Mouse (Mus musculus): ENCODE measurements at regions not wholly inside any gene's neighbourhood (a gene's known extent, or its start where the extent isn't known, plus 50 kb on each side); places are given as distances from the start of the nearest gene placed in this dataset.
"Not testable (repeated sequence)": the region's sequence is repeated elsewhere in the genome, so short reads cannot be mapped to it uniquely, and the experiment has no call there.

GRCm38 (mm10) chr14:26319821-26320220 lies 62.1 kb downstream of the Duxbl3 start:
- ATAC-seq (ENCODE audit: low FRiP score); H3K9me3 ChIP-seq (ENCODE audit: control insufficient read depth, low read length); H3K9ac ChIP-seq; H3K36me3 ChIP-seq (replicated peaks; ENCODE audit: control insufficient read depth, insufficient read depth); H3K4me1 ChIP-seq (replicated peaks; ENCODE audit: control insufficient read depth, insufficient read depth, low read length); H3K4me2 ChIP-seq (replicated peaks); DNase-seq (ENCODE audit: low spot score); H3K4me3 ChIP-seq (replicated peaks; ENCODE audit: low read length); H3K27ac ChIP-seq; H3K27me3 ChIP-seq (ENCODE audit: control insufficient read depth, insufficient read depth, low read length): not testable (repeated sequence)
- 68% methylated on average over 2 of the region's 2 CpGs for WGBS

GRCm38 (mm10) chr14:26320736-26321135 lies 63.0 kb downstream of the Duxbl3 start:
- Histone ChIP-seq H3K27ac (no peak overlapping the region), H3K4me3 (replicated peaks; ENCODE audit: low read length) (no peak overlapping the region), H3K4me2 (replicated peaks) (no peak overlapping the region), H3K36me3 (replicated peaks; ENCODE audit: control insufficient read depth, insufficient read depth) (no peaks in the 10 kb centered on the region), H3K9me3 (ENCODE audit: control insufficient read depth, low read length) (no peaks in the 10 kb centered on the region), H3K9ac (no peak overlapping the region), H3K4me1 (replicated peaks; ENCODE audit: control insufficient read depth, insufficient read depth, low read length) (no peaks in the 10 kb centered on the region), H3K27me3 (ENCODE audit: control insufficient read depth, insufficient read depth, low read length) (no peaks in the 10 kb centered on the region)
- 90% methylated on average over 3 of the region's 3 CpGs for WGBS
- DNase-seq (ENCODE audit: low spot score) (no peak), ATAC-seq (ENCODE audit: low FRiP score) (no peak)

GRCm38 (mm10) chr14:26328562-26328961 lies 70.8 kb downstream of the Duxbl3 start:
- Histone ChIP-seq H3K27me3 (ENCODE audit: control insufficient read depth, insufficient read depth, low read length) (no peaks in the 10 kb centered on the region), H3K4me1 (replicated peaks; ENCODE audit: control insufficient read depth, insufficient read depth, low read length) (no peaks in the 10 kb centered on the region), H3K36me3 (replicated peaks; ENCODE audit: control insufficient read depth, insufficient read depth) (no peaks in the 10 kb centered on the region), H3K27ac (no peak overlapping the region), H3K9me3 (ENCODE audit: control insufficient read depth, low read length) (no peaks in the 10 kb centered on the region), H3K4me3 (replicated peaks; ENCODE audit: low read length) (no peak overlapping the region), H3K9ac (no peak overlapping the region), H3K4me2 (replicated peaks) (no peak overlapping the region)
- 66% methylated on average over 6 of the region's 6 CpGs for WGBS
- peak; percentile 25 for DNase-seq (ENCODE audit: low spot score)
- no peak for ATAC-seq (ENCODE audit: low FRiP score)

GRCm38 (mm10) chr14:26341111-26341510 lies 83.3 kb downstream of the Duxbl3 start:
- Histone ChIP-seq H3K9ac (no peak overlapping the region), H3K4me1 (replicated peaks; ENCODE audit: control insufficient read depth, insufficient read depth, low read length) (no peaks in the 10 kb centered on the region), H3K9me3 (ENCODE audit: control insufficient read depth, low read length) (no peaks in the 10 kb centered on the region), H3K27me3 (ENCODE audit: control insufficient read depth, insufficient read depth, low read length) (no peaks in the 10 kb centered on the region), H3K36me3 (replicated peaks; ENCODE audit: control insufficient read depth, insufficient read depth) (no peaks in the 10 kb centered on the region), H3K27ac (no peak overlapping the region), H3K4me2 (replicated peaks) (no peak overlapping the region), H3K4me3 (replicated peaks; ENCODE audit: low read length) (no peak overlapping the region)
- DNase-seq (ENCODE audit: low spot score) (no peak), ATAC-seq (ENCODE audit: low FRiP score) (no peak)
- WGBS, result 89% methylated on average over 5 of the region's 5 CpGs

- no peak overlapping the region for H3K4me3 ChIP-seq (replicated peaks; ENCODE audit: low read length)
- H3K27ac ChIP-seq, result no peak overlapping the region
- DNase-seq (ENCODE audit: low spot score), result no peak
- WGBS, result 67% methylated on average over 1 of the region's 1 CpGs
- no peaks in the 10 kb centered on the region for H3K9me3 ChIP-seq (ENCODE audit: control insufficient read depth, low read length)
- H3K4me2 ChIP-seq (replicated peaks), result no peak overlapping the region
- no peak overlapping the region for H3K9ac ChIP-seq
- H3K27me3 ChIP-seq (ENCODE audit: control insufficient read depth, insufficient read depth, low read length), result no peaks in the 10 kb centered on the region
- no peak for ATAC-seq (ENCODE audit: low FRiP score)
- no peaks in the 10 kb centered on the region for H3K36me3 ChIP-seq (replicated peaks; ENCODE audit: control insufficient read depth, insufficient read depth)
- H3K4me1 ChIP-seq (replicated peaks; ENCODE audit: control insufficient read depth, insufficient read depth, low read length), result no peaks in the 10 kb centered on the region
These were observed 87.5 kb downstream of the Duxbl3 start for GRCm38 (mm10) chr14:26345227-26345626.

- Histone ChIP-seq H3K4me3 (replicated peaks; ENCODE audit: low read length) (no peak overlapping the region), H3K9ac (no peak overlapping the region), H3K27ac (no peak overlapping the region), H3K27me3 (ENCODE audit: control insufficient read depth, insufficient read depth, low read length) (no peaks in the 10 kb centered on the region), H3K9me3 (ENCODE audit: control insufficient read depth, low read length) (no peaks in the 10 kb centered on the region), H3K36me3 (replicated peaks; ENCODE audit: control insufficient read depth, insufficient read depth) (no peaks in the 10 kb centered on the region), H3K4me1 (replicated peaks; ENCODE audit: control insufficient read depth, insufficient read depth, low read length) (no peaks in the 10 kb centered on the region), H3K4me2 (replicated peaks) (no peak overlapping the region)
- WGBS, result 95% methylated on average over 4 of the region's 4 CpGs
- DNase-seq (ENCODE audit: low spot score) (no peak), ATAC-seq (ENCODE audit: low FRiP score) (no peak)
These were observed 89.5 kb downstream of the Duxbl3 start for GRCm38 (mm10) chr14:26347296-26347695.

GRCm38 (mm10) chr14:26352927-26353326 lies 95.2 kb downstream of the Duxbl3 start:
- DNase-seq (ENCODE audit: low spot score) (no peak), ATAC-seq (ENCODE audit: low FRiP score) (no peak)
- Histone ChIP-seq H3K9ac (no peak overlapping the region), H3K4me2 (replicated peaks) (no peak overlapping the region), H3K36me3 (replicated peaks; ENCODE audit: control insufficient read depth, insufficient read depth) (no peaks in the 10 kb centered on the region), H3K4me3 (replicated peaks; ENCODE audit: low read length) (no peak overlapping the region), H3K27ac (no peak overlapping the region), H3K27me3 (ENCODE audit: control insufficient read depth, insufficient read depth, low read length) (no peaks in the 10 kb centered on the region), H3K9me3 (ENCODE audit: control insufficient read depth, low read length) (no peaks in the 10 kb centered on the region), H3K4me1 (replicated peaks; ENCODE audit: control insufficient read depth, insufficient read depth, low read length) (no peaks in the 10 kb centered on the region)
- WGBS, result 84% methylated on average over 1 of the region's 1 CpGs

GRCm38 (mm10) chr14:26357242-26357641 lies 99.5 kb downstream of the Duxbl3 start:
- no peak overlapping the region for H3K4me3 ChIP-seq (replicated peaks; ENCODE audit: low read length)
- no peaks in the 10 kb centered on the region for H3K9me3 ChIP-seq (ENCODE audit: control insufficient read depth, low read length)
- no peak for ATAC-seq (ENCODE audit: low FRiP score)
- no peak overlapping the region for H3K27ac ChIP-seq
- no peaks in the 10 kb centered on the region for H3K27me3 ChIP-seq (ENCODE audit: control insufficient read depth, insufficient read depth, low read length)
- 65% methylated on average over 6 of the region's 6 CpGs for WGBS
- H3K4me1 ChIP-seq (replicated peaks; ENCODE audit: control insufficient read depth, insufficient read depth, low read length), result no peaks in the 10 kb centered on the region
- H3K4me2 ChIP-seq (replicated peaks), result no peak overlapping the region
- no peak for DNase-seq (ENCODE audit: low spot score)
- no peaks in the 10 kb centered on the region for H3K36me3 ChIP-seq (replicated peaks; ENCODE audit: control insufficient read depth, insufficient read depth)
- H3K9ac ChIP-seq, result no peak overlapping the region

GRCm38 (mm10) chr14:26357996-26358395 lies 100.2 kb downstream of the Duxbl3 start:
- Histone ChIP-seq H3K36me3 (replicated peaks; ENCODE audit: control insufficient read depth, insufficient read depth) (no peaks in the 10 kb centered on the region), H3K4me1 (replicated peaks; ENCODE audit: control insufficient read depth, insufficient read depth, low read length) (no peaks in the 10 kb centered on the region), H3K4me3 (replicated peaks; ENCODE audit: low read length) (no peak overlapping the region), H3K27ac (no peak overlapping the region), H3K27me3 (ENCODE audit: control insufficient read depth, insufficient read depth, low read length) (no peaks in the 10 kb centered on the region), H3K9ac (no peak overlapping the region), H3K9me3 (ENCODE audit: control insufficient read depth, low read length) (no peaks in the 10 kb centered on the region), H3K4me2 (replicated peaks) (no peak overlapping the region)
- ATAC-seq (ENCODE audit: low FRiP score), result no peak
- DNase-seq (ENCODE audit: low spot score), result no peak
- 87% methylated on average over 8 of the region's 8 CpGs for WGBS

- H3K4me2 ChIP-seq (replicated peaks), result no peak overlapping the region
- no peaks in the 10 kb centered on the region for H3K9me3 ChIP-seq (ENCODE audit: control insufficient read depth, low read length)
- no peak for ATAC-seq (ENCODE audit: low FRiP score)
- no peaks in the 10 kb centered on the region for H3K4me1 ChIP-seq (replicated peaks; ENCODE audit: control insufficient read depth, insufficient read depth, low read length)
- H3K27me3 ChIP-seq (ENCODE audit: control insufficient read depth, insufficient read depth, low read length), result no peaks in the 10 kb centered on the region
- 82% methylated on average over 4 of the region's 4 CpGs for WGBS
- no peak for DNase-seq (ENCODE audit: low spot score)
- no peaks in the 10 kb centered on the region for H3K36me3 ChIP-seq (replicated peaks; ENCODE audit: control insufficient read depth, insufficient read depth)
- no peak overlapping the region for H3K9ac ChIP-seq
- no peak overlapping the region for H3K27ac ChIP-seq
- H3K4me3 ChIP-seq (replicated peaks; ENCODE audit: low read length), result no peak overlapping the region
These were observed 102.3 kb downstream of the Duxbl3 start for GRCm38 (mm10) chr14:26360071-26360470.
